Mouse (Mus musculus) lung, postnatal 14 days (tissue): ENCODE measurements at regions not wholly inside any gene's neighbourhood (a gene's known extent, or its start where the extent isn't known, plus 50 kb on each side); places are given as distances from the start of the nearest gene placed in this dataset.

Experiments used
- DNase-seq: peaks from one replicate; pipeline ENCODE4 v3.0.0; 2021

DNA sequence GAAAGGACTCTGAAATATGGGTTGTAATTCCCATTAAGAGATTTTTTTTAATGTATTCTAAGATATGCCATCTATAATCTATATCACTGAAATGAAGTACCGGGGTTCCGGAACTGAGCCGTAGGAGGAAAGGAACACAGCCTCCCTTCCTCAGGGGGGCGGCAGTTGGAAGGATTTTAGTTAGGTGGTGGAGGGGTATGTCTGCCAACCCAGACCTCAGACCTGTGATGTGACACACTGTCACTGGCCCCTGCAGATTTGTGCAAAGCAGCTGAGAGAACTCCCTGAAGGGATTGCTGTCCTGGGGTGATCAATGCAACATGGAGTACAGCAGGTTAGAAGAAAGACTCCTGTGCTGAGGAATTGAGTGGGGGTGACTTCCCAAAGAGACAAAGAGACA is 470.2 kb upstream of the Gulo start:
- no peak for DNase-seq

DNA sequence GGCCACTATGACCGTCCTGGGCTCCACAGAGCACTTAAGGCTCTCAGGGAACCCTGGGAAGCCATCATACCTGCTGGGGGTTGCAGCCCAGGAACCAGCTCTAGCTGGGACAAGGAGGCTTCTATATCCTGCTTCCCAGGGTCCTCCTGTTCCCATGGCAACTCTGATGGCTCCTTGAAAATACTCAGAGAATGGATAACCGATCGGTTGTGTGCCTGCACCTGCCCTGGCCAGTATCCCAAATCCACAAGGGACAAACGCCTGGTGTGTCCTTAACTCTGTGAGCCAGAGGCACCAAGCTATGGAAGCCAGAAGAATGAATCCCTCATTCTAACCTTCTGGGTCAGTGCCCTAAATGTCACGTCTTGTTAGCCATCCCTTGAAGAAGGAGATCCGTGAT is 469.6 kb upstream of the Gulo start:
- no peak for DNase-seq

DNA sequence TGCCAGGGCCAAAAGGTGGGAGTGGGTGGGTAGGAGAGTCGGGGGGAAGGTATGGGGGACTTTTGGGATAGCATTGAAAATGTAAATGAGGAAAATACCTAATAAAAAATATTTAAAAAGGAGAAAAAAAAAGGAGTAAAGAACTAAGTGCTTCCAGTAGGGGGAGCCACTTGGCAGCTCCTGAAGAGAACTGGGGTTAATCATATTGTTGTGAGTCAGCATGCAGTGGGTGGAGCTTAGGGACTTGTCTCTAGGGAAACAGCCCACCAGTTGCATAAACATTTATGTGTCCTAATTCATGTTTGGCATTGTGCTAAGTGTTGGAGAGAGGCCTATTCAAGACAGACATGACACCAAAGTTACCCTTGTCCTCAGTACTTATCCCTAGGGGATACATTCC is 466.0 kb upstream of the Gulo start:
- peak; percentile 41 for DNase-seq

DNA sequence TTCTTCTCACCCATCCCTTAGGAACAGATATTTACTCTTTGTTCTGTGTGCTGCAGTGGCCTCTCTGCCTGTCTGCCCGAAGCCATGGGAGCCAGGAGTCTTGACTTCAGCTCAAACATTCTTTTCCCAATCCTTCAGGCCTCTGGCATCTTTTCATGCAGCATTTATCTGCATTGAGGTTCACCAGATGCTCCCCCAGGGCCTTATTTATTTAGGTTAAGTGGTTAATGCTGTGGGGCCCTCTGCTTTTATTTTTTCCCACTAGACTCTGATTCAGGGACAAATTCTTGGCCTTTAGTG is 464.2 kb upstream of the Gulo start:
- DNase-seq, result no peak

DNA sequence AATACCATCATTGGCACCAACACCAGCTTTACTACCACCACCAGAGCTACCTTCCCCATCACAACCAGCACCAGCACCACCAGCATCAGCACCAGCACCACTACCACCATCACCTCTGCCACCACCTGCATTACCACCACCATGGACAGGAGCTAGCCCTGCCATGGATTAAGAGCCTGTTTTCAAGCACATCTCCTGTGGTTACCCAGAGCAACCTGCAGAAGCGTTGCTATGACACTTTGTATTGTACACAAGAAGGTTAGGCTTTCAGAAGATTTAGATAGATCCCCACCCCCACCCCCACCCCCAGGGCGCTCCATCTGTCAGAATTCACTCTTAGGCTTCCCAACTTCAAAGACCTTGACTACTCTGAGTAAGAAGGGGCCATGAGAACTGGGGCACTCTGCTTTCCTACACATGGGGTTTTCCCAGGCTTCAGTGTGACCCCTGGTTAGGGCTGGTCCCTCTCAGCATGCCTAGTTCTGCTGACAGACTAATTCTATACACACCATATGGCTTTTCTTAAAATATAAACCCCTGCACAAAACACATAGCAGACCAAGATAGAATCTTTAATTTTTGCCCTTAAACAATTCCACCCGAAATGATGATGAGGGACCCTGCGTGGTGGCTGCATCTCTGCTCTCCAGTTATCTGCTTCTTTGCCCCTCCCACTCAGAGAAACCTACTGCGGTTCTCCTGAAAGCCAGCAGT is 463.7 kb upstream of the Gulo start:
- no peak for DNase-seq

DNA sequence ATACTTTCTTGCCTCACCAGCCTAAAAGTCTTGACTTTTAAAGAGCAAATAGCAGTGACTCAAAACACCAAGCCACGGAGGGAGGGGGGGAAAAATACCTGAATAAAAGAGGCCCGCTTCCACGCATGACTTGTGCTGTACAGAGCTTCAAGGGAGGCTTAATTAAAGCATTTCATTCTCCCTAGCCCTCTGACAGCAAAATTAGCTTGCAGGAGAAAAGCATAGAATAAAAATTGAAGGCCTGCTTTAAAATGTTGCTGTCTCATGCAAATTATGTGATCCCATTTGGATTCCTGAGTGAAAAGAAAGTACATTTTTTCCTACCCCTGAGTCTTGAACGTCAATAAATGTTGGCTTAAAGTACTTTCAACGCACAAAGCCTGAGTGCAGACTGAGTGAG is 453.1 kb upstream of the Gulo start:
- no peak for DNase-seq

DNA sequence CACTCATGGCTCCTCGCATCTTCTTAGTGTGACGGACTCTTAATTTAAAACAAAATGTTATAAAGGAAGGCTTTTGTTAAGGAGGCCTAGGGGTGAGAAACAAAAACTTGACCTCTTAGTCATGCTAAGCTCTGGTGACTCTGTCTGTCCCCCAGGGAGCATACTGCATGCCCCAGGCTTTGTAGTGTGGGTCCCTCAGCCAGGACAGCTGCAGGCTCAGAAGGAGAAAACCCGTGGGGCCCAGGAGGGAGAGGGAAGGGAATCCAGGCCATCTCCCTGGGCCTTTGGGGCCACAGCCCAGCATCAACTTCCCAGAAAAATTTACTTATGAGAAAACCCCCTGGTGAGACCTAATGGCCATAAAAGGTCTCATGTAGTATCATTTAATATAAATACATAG is 451.8 kb upstream of the Gulo start:
- no peak for DNase-seq

DNA sequence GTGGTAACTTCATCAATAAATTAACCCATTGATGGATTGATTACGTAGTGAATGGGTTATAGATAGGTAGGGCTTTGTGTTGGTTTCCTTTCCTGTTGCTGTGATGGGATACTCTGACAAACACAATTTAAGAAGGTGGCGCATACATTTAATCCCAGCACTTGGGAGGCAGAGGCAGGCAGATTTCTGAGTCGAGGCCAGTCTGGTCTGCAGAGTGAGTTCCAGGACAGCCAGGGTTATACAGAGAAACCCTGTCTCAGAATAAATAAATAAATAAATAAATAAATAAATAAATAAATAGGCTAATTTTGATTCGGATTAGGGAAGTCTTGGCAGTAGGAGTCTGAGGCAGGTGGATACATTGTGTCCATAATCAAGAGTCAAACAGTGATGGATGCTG is 449.7 kb upstream of the Gulo start:
- no peak for DNase-seq

DNA sequence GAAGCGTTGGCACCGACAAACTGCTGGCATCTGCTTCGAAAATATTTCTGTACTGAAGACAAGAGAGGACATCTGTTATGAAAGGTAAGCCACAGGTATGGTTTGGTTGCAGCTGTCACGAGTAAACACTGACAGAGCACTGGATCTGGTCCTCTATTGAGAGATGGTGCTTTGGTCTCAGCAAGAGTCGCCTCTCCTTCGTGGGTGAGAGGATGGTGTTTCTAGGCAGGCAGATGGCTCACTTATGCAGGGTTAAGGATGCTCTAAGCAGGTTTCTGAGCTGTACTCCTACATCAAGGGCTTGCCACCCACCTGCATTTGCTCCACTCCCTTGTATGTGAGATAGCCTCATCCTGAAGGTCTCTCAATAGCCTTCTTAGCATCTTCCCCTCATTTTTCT is 448.3 kb upstream of the Gulo start:
- no peak for DNase-seq

DNA sequence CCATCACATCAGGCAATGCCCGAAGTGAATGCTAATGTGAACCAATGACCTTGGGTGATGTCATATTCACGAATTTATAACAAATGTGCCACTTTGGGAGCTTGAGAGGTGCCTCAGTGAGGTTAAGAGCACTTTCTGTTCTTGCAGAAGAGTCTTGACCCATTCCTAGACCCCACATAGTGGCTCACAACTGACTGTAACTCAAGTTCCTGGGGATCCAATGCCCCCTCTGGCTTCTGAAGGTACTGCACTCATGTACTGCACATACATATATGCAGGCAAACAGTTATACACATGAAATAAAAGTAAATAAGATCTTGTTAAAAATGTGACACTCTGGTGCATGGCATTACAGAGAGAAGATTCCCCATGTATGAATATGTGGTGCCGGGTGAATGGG is 443.8 kb upstream of the Gulo start:
- no peak for DNase-seq

DNA sequence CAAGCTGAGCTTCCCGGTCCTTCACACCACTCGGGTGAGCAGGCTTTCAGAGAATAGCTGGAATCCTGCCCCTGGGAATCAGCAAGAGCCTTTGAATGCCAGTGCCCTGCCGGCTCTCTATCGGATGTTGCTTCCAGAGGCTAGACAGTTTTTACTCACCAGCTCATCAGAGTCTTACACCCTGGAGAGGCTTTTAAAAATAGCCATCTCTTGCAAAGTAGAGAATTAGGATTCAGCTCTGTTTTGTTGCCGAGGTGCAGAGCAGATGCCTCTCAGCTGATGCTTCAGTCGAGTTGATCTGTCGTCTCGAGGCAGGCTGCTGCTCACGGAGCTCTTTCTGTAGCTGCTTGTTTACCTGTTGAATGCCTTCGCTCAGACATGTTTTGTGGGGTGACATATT is 441.3 kb upstream of the Gulo start:
- DNase-seq, result peak; percentile 4

DNA sequence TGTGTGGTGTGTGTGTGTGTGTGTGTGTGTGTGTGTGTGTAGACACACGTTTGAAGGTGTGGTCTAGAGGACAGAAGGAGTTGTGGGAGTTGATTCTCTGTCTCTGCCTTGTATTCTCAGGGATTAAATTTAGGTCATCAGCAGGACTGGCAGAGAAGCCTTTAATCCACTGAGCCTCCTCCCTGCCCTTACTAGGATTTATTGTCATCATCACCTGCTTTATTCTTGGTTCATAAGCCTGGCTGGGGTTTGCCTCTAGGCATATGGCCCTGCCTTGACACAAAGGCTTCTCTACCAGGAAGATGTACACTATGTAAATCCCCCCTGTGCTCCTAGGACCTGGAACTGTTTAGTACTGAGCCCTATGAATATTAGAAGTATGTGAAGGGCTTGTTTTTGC is 433.6 kb upstream of the Gulo start:
- DNase-seq, result no peak

DNA sequence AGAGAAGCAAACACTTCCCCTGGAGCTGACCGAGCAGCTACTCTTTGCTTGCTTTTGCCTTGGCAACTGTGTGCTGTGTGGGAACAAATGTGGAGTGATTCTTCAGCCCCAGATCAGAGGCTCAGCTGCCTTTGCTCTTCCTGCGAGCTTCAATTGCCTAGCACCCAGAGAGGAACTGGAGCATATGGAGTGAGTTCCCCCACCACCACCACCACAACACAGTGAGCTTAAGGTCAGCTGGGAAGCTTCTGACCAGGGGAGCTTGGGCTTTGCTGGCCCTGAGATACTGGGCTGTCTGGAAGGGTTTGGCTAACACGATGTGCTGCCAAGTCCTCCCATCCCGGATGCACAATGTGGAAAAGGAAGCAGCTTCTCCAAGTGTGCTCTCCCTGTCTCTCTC is 432.8 kb upstream of the Gulo start:
- peak; percentile 44 for DNase-seq

DNA sequence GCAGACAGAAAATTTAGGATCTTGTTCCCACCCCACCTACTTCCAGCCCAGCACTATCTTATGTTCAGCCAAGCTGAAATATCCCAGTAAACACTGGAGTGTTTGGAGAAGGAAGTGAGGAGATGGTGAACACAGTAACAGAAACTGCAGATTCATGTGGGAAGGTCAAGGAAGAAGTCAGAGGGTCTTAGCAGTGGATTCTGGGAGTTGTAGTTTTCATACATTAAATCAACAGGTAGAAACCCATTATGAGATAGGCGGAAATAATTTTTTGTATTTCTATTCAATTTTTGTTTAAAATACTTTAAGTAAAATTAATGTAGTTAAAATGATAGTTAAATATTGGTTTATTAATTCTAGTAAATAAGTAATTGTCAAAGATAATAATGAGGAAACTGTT is 429.6 kb upstream of the Gulo start:
- no peak for DNase-seq

DNA sequence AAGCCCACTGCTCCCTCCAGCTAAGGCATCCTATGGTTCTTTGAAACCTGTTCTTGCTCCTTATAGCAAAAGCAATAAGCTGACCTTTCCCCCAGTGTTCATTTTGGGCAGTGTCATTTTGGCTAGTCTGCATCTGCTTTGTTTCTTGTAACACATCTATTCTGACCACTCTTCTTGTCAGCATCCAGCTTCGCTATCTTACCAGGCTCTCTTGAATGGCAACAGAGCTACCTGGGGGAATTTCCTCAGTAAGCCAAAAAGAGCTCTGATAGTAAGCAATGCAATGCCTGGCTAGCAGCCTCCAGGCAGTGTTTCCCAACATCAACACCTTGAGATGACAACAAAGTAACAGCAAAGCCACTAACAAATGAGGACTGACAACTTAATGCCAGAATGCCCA is 429.0 kb upstream of the Gulo start:
- no peak for DNase-seq

DNA sequence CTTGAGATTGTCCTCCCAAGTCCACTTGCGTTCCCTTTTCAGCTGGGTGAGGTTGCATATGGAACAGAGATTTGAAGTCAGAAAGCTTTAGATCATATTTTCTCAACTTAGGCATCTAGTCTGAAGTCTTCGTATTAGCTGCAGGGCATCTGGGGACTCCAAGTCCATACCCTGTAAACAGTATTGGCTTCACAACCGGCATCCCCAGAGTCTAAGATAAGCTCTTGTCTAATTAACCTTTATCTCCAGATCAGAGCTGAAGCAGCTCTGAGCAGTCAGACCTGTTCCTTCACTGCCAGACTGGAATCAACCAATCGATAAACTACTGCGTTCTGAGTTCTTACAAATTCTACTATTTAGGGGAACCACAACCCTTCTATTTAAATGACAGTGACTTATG is 422.6 kb upstream of the Gulo start:
- DNase-seq, result no peak

DNA sequence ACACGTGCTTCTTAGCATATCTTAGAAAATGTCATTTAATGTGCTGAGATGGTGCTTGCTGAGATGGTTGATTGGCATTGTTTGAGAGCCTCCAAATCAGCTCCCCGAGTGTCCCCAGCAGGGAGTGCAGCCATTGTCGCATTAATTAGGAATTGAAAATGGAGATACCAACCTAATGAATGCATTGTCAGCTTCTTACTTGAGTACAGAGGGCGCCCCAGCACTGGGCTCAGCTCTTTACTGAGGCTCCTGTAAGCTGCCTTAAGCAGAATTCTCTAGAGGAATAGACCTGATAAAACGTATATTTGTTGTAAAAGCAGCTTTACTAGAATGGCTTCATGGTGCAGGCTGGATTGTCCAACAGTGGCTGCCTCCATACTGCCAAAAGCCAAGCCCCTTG is 415.1 kb upstream of the Gulo start:
- DNase-seq, result peak; percentile 10
